Mouse (Mus musculus) midbrain, embryonic 12.5 days (tissue): ENCODE measurements at regions not wholly inside any gene's neighbourhood (a gene's known extent, or its start where the extent isn't known, plus 50 kb on each side); places are given as distances from the start of the nearest gene placed in this dataset.

Experiments used
- ATAC-seq: fragments of 200-750 bp; cut with Nextera tagmentation; 2 replicates; pipeline ENCODE4 v1.8.0; 2017; ENCODE audit warnings: low read depth, moderate TSS enrichment, moderate library complexity; ENCODE audit not compliant: low FRiP score
- H3K27ac ChIP-seq: fragments of 300-500 bp; sonication (generic); replicated peaks from 2 replicates; pipeline ENCODE4 v1.5.1; 2016; ENCODE audit warnings: mild to moderate bottlenecking
- H3K27me3 ChIP-seq: fragments of 300-500 bp; sonication (generic); 2 replicates; pipeline ENCODE4 v1.6.1; 2016; ENCODE audit warnings: mild to moderate bottlenecking
- H3K36me3 ChIP-seq: fragments of 300-500 bp; sonication (generic); 2 replicates; pipeline ENCODE4 v1.6.1; 2016
- H3K4me1 ChIP-seq: fragments of 300-500 bp; sonication (generic); 2 replicates; pipeline ENCODE4 v1.6.1; 2016
- H3K4me2 ChIP-seq: fragments of 300-500 bp; sonication (generic); replicated peaks from 2 replicates; pipeline ENCODE4 v1.6.1; 2016; ENCODE audit warnings: mild to moderate bottlenecking, moderate library complexity
- H3K4me3 ChIP-seq: fragments of 300-500 bp; sonication (generic); 2 replicates; pipeline ENCODE4 v1.5.1; 2016; ENCODE audit warnings: mild to moderate bottlenecking
- H3K9ac ChIP-seq: fragments of 300-500 bp; sonication (generic); replicated peaks from 2 replicates; pipeline ENCODE4 v1.6.1; 2016; ENCODE audit warnings: mild to moderate bottlenecking, moderate library complexity
- H3K9me3 ChIP-seq: fragments of 300-500 bp; sonication (generic); 2 replicates; pipeline ENCODE4 v1.6.1; 2016; ENCODE audit warnings: mild to moderate bottlenecking
- WGBS: fragments of 180-500 bp; shearing (Covaris S2); methylation state at CpG from one replicate; pipeline ENCODE4 v1.1.7; 2016; 5-methylcytosine and 5-hydroxymethylcytosine counted together

DNA sequence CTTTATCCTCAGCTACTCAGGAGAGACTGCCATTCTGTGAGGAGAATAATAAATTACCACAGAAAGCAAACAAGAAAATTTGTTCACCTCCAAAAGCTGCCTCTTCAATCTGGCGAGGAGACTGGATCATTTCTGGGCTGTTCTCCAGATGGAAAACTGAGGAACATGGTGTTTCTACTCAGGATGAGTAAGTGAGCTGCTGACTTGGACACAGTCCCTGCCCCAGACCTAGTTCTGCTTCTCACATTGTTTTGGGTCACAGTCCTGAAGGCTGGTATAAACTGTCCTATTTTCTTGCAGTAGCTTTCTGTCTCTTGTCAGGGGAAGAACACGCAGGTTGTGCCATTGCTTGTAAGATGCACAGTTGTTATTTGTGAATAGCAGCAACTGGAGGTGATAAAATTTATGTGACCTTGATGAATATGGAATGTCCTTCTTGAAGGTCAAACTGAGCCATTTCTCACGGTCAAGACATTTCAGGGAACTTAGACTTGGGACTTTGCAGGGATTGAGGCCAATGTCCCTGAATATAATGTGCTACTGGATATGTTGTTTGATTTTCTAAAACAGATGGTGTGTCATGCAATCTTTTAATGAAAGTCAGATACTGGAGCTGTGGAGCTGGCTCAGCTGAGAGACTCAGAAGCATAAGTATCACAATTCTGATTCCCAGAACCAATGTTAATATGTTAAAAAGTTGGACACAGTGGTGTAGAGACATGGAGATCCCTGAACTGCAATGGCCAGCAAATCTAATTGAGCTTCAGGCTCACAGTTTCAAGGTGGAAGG, 102.2 kb downstream of the Edn1 start:
- ATAC-seq, result no peak
- H3K27ac ChIP-seq, result no peak overlapping the region
- no peak overlapping the region for H3K9ac ChIP-seq
- H3K4me3 ChIP-seq, result no peak overlapping the region
- no peaks in the 10 kb centered on the region for H3K36me3 ChIP-seq
- H3K27me3 ChIP-seq, result no peaks in the 10 kb centered on the region
- H3K4me1 ChIP-seq, result peaks cover 6% of the 10 kb centered on the region
- H3K9me3 ChIP-seq, result no peaks in the 10 kb centered on the region
- H3K4me2 ChIP-seq, result no peak overlapping the region
- WGBS, result 91% methylated on average over 3 of the region's 3 CpGs

DNA sequence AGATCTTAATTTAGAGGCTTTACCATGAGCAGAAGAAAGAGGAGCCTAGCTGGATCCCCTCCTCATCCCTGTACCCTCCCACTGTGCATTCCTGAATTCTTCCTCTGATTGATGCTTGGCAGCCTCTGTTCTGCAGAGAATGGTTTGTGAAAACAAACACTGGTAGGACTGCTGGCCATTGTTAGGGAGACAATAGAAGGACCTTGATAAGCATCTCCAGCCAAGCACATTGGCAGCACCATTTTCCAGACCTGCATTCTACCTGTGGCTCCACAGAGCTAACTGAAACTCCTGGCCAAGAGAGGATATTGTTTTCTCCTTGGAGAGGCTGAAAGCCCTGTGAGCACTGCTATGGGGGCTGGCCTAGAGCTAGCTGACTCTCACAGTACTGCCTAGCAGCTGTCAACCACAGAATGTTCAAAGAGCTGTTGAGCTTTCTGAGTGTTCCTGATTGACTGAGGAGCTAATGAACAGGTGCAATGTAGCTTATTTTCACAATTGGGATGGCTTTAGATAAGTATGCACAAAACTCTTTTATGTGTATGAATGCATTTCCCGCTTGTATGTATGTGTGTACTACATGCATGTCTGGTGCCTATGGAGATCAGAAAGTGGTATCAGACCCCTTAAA, 111.5 kb downstream of the Edn1 start:
- 85% methylated on average over 1 of the region's 1 CpGs for WGBS
- no peak for ATAC-seq
- Histone ChIP-seq H3K27ac (no peak overlapping the region), H3K9ac (no peak overlapping the region), H3K36me3 (no peaks in the 10 kb centered on the region), H3K27me3 (no peaks in the 10 kb centered on the region), H3K4me1 (no peaks in the 10 kb centered on the region), H3K9me3 (no peaks in the 10 kb centered on the region), H3K4me2 (no peak overlapping the region), H3K4me3 (no peak overlapping the region)

DNA sequence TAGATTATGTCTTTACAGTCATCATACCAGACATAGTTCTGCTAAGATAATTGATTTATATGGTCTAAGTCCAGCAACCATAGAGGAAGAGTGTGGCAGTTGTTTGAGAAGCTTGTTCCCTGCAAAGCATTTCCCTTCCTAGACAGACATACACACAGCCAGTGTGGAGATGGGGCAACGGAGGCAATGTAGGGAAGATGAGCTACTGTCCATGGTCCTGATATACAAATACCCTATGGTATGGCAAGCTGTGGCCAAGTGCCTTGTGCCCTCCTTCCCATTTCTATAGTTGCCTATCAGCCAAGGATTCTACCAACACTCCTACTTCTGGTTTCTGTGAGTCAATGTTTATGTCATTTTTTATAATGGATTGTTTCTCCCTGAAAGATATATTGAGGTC, 145.6 kb downstream of the Edn1 start:
- no peak for ATAC-seq
- WGBS, result 30% methylated on average over 1 of the region's 1 CpGs
- H3K4me1 ChIP-seq, result no peaks in the 10 kb centered on the region
- H3K27me3 ChIP-seq, result no peaks in the 10 kb centered on the region
- no peak overlapping the region for H3K27ac ChIP-seq
- H3K4me2 ChIP-seq, result no peak overlapping the region
- H3K36me3 ChIP-seq, result no peaks in the 10 kb centered on the region
- H3K9ac ChIP-seq, result no peak overlapping the region
- no peak overlapping the region for H3K4me3 ChIP-seq
- H3K9me3 ChIP-seq, result no peaks in the 10 kb centered on the region

DNA sequence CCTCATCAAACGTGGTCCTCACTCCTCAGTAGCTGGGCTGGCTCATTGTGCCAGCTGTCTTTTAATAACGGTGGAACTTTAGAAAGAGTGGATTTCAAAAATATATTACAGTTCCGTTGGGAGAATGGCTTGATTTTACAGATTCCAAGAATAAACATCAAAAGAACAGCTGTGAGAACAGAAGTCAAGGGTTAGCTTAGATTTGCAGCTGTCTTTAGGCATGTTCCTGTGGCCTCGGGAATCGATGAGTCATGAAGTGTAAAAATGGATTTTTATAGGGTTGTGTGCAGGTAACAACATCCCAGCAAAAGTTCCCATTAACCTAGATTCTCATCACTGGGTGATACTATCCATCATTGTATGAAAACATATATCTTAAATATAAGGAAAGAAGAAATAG, 152.4 kb downstream of the Edn1 start:
- Histone ChIP-seq H3K4me1 (no peaks in the 10 kb centered on the region), H3K9ac (no peak overlapping the region), H3K27me3 (no peaks in the 10 kb centered on the region), H3K9me3 (no peaks in the 10 kb centered on the region), H3K36me3 (no peaks in the 10 kb centered on the region), H3K27ac (no peak overlapping the region), H3K4me2 (no peak overlapping the region), H3K4me3 (no peak overlapping the region)
- no peak for ATAC-seq
- 72% methylated on average over 5 of the region's 5 CpGs for WGBS

DNA sequence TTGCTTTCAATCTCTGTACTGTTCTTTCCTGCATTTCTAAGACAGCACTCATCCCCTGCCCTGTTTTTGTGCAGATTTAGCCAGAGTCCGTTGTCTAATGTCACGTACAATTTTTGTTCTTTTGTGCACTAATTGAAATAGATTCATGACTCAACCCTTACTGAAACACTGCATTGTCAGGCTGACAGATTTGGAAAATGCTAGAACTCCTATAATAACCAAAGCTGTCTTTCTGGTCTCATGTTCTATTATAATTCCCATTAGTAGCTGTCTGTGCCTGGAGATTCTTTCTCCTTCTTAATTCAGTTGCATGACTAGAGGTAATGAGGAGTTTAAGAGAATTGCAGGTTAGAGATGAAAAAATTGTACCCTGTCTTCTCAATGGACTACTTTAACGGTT, 158.6 kb downstream of the Edn1 start:
- H3K27ac ChIP-seq, result no peak overlapping the region
- ATAC-seq, result no peak
- H3K4me1 ChIP-seq, result no peaks in the 10 kb centered on the region
- 83% methylated on average over 3 of the region's 3 CpGs for WGBS
- H3K9me3 ChIP-seq, result no peaks in the 10 kb centered on the region
- H3K4me2 ChIP-seq, result no peak overlapping the region
- H3K9ac ChIP-seq, result no peak overlapping the region
- H3K36me3 ChIP-seq, result no peaks in the 10 kb centered on the region
- H3K27me3 ChIP-seq, result no peaks in the 10 kb centered on the region
- no peak overlapping the region for H3K4me3 ChIP-seq

DNA sequence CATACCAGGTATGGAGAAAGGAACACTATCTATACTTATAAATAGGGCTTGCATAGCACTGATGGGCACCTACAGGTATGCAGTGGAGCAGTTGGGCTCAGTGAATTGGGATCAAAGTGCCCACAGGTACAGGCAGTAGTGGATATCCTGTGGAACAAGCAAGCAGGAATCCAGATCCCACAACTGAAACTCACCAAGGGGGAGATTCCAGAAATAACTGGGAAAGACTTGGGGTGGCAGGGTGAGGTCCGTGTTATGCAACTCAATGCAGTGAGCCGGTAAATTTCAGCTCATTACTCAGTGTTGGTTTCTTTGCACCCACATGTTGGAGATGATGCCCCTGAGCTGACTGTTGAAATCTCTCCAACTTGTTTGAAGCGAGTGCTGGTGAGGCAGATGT, 177.5 kb downstream of the Edn1 start:
- Histone ChIP-seq H3K4me1 (no peaks in the 10 kb centered on the region), H3K9me3 (no peaks in the 10 kb centered on the region), H3K4me3 (no peak overlapping the region), H3K4me2 (no peak overlapping the region), H3K27ac (no peak overlapping the region), H3K9ac (no peak overlapping the region), H3K27me3 (no peaks in the 10 kb centered on the region), H3K36me3 (no peaks in the 10 kb centered on the region)
- no peak for ATAC-seq
- 86% methylated on average over 3 of the region's 3 CpGs for WGBS

DNA sequence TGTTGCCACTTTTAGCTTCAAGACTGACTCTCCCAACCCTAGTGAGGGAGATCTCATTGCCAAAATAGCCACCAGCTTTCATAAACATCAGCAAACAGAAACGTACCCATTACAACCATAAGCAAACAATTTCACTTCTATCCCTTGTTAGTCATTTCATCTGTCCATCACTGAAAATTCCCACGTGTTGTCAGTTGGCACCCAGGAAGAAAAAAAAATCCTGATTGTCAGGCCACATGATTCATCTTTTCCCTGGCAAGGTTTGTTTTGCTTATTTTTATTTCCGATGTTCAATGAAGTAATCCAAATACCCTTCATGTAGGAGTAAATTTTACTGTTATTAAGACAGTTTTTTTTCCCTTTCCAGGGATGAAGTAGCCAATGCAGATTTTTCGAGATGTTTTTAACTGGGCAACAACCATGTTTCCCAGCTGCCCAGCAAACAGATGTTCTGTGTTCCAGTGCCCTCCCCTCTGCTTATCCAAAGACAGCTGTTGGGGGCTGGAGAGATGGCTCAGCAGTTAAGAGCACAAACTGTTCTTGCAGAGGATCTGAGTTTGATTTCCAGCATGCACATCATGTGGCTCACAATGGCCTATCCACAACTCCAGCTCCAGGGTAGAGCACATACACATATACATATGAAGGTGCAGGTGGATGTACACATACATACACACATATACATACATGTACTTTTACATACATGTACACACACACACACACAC, 189.3 kb upstream of the Phactr1 start:
- Histone ChIP-seq H3K4me2 (no peak overlapping the region), H3K4me1 (no peaks in the 10 kb centered on the region), H3K4me3 (no peak overlapping the region), H3K9ac (no peak overlapping the region), H3K27ac (no peak overlapping the region), H3K9me3 (no peaks in the 10 kb centered on the region), H3K36me3 (no peaks in the 10 kb centered on the region), H3K27me3 (no peaks in the 10 kb centered on the region)
- WGBS, result 85% methylated on average over 4 of the region's 4 CpGs
- no peak for ATAC-seq

DNA sequence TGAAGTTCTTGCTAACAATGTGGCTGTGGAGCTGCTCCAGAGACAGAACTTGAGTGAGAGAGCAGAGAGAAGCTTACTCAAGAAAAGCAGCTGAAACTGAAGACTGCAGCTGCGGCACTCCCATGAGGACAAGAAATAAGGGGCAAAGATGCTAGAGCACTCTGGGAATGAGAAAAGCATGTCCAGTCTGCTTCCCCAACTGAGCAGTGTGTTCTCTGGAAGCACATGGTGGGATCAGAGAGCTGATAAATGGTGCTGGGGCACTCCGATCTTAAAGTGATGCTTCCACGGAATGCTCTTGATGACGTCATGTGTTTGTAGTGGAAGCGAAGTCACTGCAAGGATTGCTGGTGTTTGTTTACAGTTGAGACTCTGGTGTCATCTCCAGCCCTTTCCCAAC, 186.1 kb upstream of the Phactr1 start:
- H3K27me3 ChIP-seq, result no peaks in the 10 kb centered on the region
- 87% methylated on average over 5 of the region's 5 CpGs for WGBS
- ATAC-seq, result no peak

DNA sequence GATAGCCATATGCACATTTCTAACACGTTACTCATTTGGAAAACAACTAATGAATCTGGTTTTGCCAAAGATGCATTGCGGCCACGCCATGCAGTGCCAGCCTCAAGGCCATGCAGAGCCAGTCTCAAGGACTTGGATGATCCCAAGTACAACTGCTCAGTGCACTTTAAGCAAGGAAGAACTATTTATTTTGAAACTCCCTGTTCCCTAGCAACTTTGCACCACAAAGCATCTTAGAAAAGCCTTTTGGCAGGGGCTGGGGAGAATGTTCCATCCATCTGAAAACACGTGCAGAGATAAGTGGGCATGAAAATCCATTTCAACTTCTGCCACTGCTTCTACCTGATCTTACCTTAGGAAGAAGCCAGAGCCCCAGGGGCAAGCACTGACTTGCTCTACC, 182.1 kb upstream of the Phactr1 start:
- no peak overlapping the region for H3K4me2 ChIP-seq
- H3K27ac ChIP-seq, result no peak overlapping the region
- 76% methylated on average over 4 of the region's 4 CpGs for WGBS
- no peaks in the 10 kb centered on the region for H3K36me3 ChIP-seq
- no peaks in the 10 kb centered on the region for H3K9me3 ChIP-seq
- no peak for ATAC-seq
- H3K9ac ChIP-seq, result no peak overlapping the region
- H3K4me3 ChIP-seq, result no peak overlapping the region
- H3K4me1 ChIP-seq, result no peaks in the 10 kb centered on the region
- H3K27me3 ChIP-seq, result no peaks in the 10 kb centered on the region

More for the DNA sequence above, 186.1 kb upstream of the Phactr1 start:
- Histone ChIP-seq H3K9ac (no peak overlapping the region), H3K36me3 (no peaks in the 10 kb centered on the region), H3K27ac (no peak overlapping the region), H3K4me2 (no peak overlapping the region), H3K4me3 (no peak overlapping the region), H3K9me3 (no peaks in the 10 kb centered on the region), H3K4me1 (no peaks in the 10 kb centered on the region)

DNA sequence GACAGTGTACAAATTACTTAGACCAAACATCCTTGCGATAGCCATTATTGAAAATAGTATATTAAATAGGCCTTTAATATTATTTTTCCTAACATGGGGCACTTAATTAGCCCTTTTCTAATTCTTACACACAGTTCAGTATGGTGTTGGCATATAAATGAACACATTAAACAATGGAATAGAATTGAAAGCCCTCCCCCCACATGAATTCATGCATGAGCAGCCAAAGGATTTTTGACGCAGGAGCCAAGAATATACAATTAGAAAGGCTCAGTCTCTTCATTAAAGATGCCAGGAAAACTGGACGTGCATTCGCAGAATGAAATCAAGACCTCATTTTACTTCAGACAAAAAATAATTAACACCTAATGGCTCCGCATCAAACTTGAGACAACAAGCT, 172.9 kb upstream of the Phactr1 start:
- Histone ChIP-seq H3K4me3 (no peak overlapping the region), H3K27me3 (no peaks in the 10 kb centered on the region), H3K4me2 (no peak overlapping the region), H3K27ac (no peak overlapping the region), H3K36me3 (no peaks in the 10 kb centered on the region), H3K9ac (no peak overlapping the region), H3K9me3 (no peaks in the 10 kb centered on the region), H3K4me1 (no peaks in the 10 kb centered on the region; the same call in 1 of the 2 replicates)
- 57% methylated on average over 5 of the region's 5 CpGs for WGBS
- no peak; the same call in 1 of the 2 replicates for ATAC-seq

DNA sequence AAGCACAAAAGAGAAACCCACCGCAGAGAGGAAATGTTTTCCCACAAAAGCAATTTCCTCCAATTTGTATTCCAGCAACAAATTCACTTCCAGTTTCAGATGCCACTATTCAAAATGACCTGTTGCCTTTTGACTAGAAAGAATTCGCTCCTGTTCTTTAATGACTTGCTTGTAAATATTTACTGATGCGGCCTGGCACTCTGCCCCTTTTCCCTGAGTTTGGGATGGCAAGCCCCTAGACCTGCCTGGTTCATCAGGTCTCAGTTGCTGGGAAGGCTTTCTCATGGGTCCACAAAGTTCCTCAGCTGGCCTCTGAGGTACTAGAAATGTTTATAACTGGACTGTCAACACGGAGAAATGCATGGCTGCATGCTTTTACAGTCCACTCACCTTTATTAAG, 161.7 kb upstream of the Phactr1 start:
- no peak for ATAC-seq
- no peaks in the 10 kb centered on the region for H3K4me1 ChIP-seq
- WGBS, result 82% methylated on average over 4 of the region's 4 CpGs
- H3K27ac ChIP-seq, result no peak overlapping the region
- no peaks in the 10 kb centered on the region for H3K27me3 ChIP-seq
- H3K36me3 ChIP-seq, result no peaks in the 10 kb centered on the region
- H3K4me2 ChIP-seq, result no peak overlapping the region
- no peaks in the 10 kb centered on the region; the same call in 1 of the 2 replicates for H3K9me3 ChIP-seq
- H3K9ac ChIP-seq, result no peak overlapping the region
- no peak overlapping the region for H3K4me3 ChIP-seq

DNA sequence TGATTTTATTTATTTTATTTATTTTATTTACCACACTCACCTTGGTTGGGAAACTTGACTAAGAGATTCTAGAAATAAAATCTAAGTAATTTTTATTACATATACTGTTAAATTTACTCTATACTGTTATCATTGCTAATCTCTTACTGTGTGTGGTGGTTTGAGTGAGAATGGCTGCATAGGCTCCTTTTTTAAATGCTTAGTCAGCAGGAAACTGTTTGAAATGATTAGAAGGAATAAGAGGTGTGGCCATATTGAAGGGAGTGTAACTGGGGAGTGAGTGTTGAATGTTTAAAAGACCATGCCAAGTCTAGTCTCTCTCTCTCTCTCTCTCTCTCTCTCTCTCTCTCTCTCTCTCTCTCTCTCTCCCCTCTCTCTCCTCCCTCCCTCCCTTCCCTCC, 157.9 kb upstream of the Phactr1 start:
- no peak overlapping the region for H3K4me3 ChIP-seq
- no peaks in the 10 kb centered on the region; the same call in 1 of the 2 replicates for H3K9me3 ChIP-seq
- no peak overlapping the region for H3K4me2 ChIP-seq
- no peaks in the 10 kb centered on the region for H3K27me3 ChIP-seq
- ATAC-seq, result no peak
- no peaks in the 10 kb centered on the region; the same call in 1 of the 2 replicates for H3K4me1 ChIP-seq
- no peak overlapping the region for H3K9ac ChIP-seq
- H3K27ac ChIP-seq, result no peak overlapping the region
- no peaks in the 10 kb centered on the region for H3K36me3 ChIP-seq
